Mouse (Mus musculus): Measurements from ENCODE around the gene Slc35a2.

- TF ChIP-seq GATA1 (IDR thresholded peaks at IDR 0.05; ENCODE audit: low read length) (no peak), TAL1 (IDR thresholded peaks at IDR 0.05; ENCODE audit: low read length) (no peak)
Observed at GRCm38 (mm10) chrX:7919601-7920383, 36.0 kb downstream of the Slc35a2 start, which contains the start of gene Pcsk1n.
